Mouse (Mus musculus) stomach, postnatal 0 days (tissue): ENCODE data around the gene Scaper.

Source experiments
- CTCF ChIP-seq: IDR thresholded peaks from 2 replicates; pipeline ENCODE4 v1.5.1; 2016; ENCODE audit warnings: antibody characterized with exemption, low read depth, mild to moderate bottlenecking, moderate library complexity
- EP300 ChIP-seq: optimal IDR thresholded peaks from 2 replicates; pipeline ENCODE3; 2016; ENCODE audit warnings: antibody characterized with exemption

GRCm38 (mm10) chr9:55937664-55938617 is at the start of gene Scaper:
- peak; percentile 64 for TF ChIP-seq CTCF
- no peak for TF ChIP-seq EP300
